Mouse (Mus musculus): ENCODE results near the gene Spdye4a.

DNA sequence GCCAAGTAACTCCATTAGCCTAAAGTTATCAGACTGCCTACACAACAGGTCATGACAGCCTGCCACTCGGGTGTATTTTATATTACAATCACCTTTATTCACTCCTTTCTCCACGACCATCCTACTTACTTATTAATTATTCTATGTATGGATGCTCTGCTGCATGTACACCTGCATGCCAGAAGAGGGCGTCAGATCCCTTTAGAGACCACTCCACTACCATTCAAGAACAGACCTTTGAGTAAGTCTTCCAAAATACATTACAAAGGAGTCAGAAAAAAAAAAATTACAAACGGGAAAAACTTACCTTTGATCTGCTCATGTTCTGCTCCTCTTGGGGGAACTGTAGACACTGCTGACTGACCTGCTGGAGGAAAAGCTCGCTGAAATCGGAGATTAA is 47.5 kb downstream of the Spdye4a start:
- no peak for TF ChIP-seq ZNF384 (IDR thresholded peaks at IDR 0.05; ENCODE audit: low read depth, low read length)
- TF ChIP-seq CHD2 (IDR thresholded peaks at IDR 0.05; ENCODE audit: low read depth, low read length) = no peak
